Mouse (Mus musculus) CD4-positive, CD25-positive, alpha-beta regulatory T cell, adult 2 months (primary cell): Measurements from ENCODE around the gene Oaf.

Experiments used
- DNase-seq: peaks from one replicate; pipeline ENCODE4 v3.0.0-alpha.2; 2012; ENCODE audit warnings: low read depth, low spot score

The Oaf gene

DNA sequence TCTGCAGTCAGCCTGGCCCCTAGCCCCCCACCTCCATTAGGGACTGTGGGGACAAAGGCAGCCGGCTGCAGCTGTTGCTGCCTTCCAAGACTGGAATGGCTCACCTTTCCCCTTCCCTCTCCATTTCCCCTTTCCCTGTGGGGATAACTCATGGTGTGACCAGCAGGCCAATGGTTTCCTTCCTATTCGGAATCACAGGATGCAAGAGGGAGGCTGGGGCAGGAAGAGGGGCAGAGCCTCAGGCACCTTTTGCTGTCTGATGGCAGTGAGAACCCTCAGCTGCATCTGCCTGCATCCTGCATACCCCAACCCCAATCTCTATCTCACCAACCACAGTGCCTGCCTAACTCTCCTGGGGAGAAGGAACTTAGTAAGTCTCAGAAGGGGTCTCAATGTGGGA, 14.2 kb downstream of the Oaf start:
- no peak for DNase-seq

- DNase-seq, result no peak
Measured at GRCm38 (mm10) chr9:43224771-43225355, 14.8 kb downstream of the Oaf start.

DNA sequence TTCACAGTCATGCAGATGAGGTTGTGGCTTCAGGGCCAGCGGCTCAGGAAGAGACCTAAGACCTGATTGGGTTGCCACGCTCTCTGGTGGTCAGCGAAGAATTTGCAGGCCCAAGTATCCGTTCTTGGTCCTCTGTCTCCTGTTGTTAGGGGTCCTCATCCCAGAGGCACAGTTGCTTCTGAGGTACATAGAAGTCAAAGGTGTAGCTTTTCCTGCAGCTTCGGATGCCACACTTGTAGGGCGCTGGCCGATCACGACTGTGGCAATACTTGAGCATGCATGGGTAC, 17.3 kb downstream of the Oaf start:
- DNase-seq, result no peak

GRCm38 (mm10) chr9:43221643-43222428, 17.9 kb downstream of the Oaf start:
- DNase-seq, result peak; percentile 73

DNA sequence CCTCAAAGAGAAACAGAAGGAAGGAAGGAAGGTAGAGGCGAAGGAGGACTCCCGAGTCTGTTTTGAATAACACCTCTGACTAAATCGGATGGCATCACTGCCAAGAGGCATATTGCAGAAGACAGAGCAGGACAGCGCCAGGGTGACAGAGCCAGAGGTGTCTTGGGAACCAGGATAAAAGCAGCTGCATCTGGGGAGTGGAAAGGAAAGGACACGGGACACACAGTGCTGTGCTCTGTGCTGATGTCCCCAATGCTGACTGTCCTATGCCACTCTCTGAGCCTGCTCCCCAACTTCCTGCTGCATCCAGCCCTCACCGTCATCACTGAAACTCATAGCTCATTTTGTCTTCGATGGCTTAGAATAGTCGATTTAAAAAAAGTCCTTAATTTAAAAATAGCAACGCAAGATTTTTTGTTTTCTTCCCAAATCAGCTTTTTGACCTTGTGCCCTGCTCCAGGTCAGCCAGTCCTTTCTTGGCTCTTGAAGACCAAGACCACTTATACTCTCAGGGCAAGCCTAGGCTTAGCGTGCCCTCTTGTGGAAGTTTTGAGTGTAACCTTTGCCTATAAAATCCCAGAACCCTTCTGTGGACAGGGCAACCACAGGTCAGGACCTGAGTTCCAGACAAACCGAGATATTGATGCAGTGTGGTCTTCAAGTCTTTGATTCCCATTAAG, 28.8 kb downstream of the Oaf start:
- DNase-seq, result peak; percentile 28

- DNase-seq, result no peak
Measured at GRCm38 (mm10) chr9:43210190-43210682, 29.5 kb downstream of the Oaf start, which contains the start of gene Pou2f3. TSS of gene Pou2f3 (minus strand) at chr9:43210369.

DNA sequence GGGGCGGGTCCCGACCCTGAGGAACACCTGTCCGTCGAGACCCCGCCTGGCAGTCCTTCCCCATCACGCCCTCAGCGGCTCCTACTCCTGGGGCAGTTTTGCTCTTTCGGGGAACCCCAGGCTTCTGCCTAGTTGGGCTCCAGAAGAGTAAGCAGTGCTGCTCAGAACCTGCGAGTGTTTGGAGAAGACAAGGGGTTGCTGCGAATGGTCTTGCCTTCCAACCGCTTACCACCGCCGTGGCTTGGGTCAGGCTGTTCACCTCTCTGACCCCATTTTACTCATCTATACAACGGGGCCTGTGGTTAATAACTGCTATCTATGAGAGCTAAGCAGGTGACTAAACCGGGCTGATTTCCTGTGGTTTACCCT, 33.7 kb downstream of the Oaf start:
- DNase-seq, result no peak

DNA sequence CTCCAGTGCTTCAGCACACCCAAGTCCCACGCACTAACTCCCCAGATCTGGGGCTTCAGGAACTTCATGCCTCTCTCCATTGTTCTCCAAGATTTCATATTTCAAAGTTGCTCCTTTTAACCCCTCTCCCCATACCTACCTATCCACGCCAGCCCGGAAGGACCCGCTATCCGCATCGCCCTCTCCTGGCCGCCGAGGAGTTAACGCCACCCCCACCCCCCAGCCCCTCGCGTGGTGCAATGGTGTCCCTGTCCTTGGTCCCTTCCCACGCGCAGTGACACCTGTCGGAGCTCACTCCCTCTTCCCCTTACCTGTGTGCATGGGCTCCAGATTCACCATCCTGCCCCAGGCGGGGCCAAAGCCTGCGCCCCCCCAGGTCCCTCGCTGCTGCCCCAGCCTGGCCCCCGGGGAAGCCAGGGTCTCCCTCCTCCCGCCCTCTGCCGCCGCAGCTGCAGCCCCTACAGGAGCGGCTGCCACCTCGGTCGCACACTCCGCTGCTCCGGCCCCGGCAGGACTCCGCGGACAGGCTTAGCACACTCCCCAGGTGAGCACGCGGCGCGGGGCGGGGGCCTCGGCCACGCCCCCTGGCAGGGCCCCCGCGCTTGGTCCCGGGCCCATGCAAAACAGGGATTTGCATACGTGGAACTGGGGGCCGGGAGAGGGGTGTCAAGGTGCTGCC, 34.2 kb downstream of the Oaf start:
- DNase-seq, result no peak

DNA sequence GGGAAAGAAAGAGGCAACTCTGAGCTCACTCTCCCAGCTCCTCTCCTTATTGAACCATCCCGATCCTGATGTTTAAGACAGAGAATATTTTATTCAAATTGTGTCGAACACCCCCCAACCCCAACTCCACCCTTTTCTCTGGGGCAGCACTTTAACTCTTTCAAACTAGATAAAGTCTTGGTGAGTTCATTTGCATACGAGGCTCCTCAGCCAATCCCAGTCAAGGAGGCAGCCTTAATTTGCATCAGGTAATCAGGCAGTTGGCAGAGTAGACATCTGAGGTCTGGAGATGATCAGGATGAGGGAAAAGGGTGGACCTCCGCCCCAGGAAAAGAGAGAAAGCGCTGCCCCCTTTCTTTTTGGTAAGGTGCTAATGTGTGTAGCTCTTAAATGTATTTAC, 39.5 kb downstream of the Oaf start:
- DNase-seq, result no peak

- no peak for DNase-seq
Measured at GRCm38 (mm10) chr9:43194001-43194400, 45.7 kb downstream of the Oaf start.

- DNase-seq, result no peak
Measured at GRCm38 (mm10) chr9:43191561-43191960, 48.1 kb downstream of the Oaf start.

- DNase-seq, result no peak
Measured at GRCm38 (mm10) chr9:43189021-43189356, 50.7 kb downstream of the Oaf start.

- no peak for DNase-seq
Measured at GRCm38 (mm10) chr9:43188309-43189020, 51.2 kb downstream of the Oaf start.

- DNase-seq, result no peak
Measured at GRCm38 (mm10) chr9:43179614-43180013, 60.1 kb downstream of the Oaf start.

- no peak for DNase-seq
Measured at GRCm38 (mm10) chr9:43178172-43178571, 61.5 kb downstream of the Oaf start.
